Mouse (Mus musculus) hindbrain, embryonic 14.5 days (tissue): ENCODE data around the gene Fam166a. TPM values are rescaled to one million over a fixed set of nuclear protein-coding genes. Genes with fewer than 3 reads are reported as not detected.

Source experiments
- ATAC-seq: fragments of 200-750 bp; cut with Nextera tagmentation; 2 replicates; pipeline ENCODE4 v1.8.0; 2017; ENCODE audit warnings: moderate number of reproducible peaks, mild to moderate bottlenecking, moderate TSS enrichment, moderate library complexity; ENCODE audit not compliant: low FRiP score
- DNase-seq: peaks from one replicate; pipeline ENCODE4 v3.0.0-alpha.2; 2015; ENCODE audit warnings: low spot score
- H3K27ac ChIP-seq: fragments of 300-500 bp; sonication (generic); 2 replicates; pipeline ENCODE4 v1.5.1; 2014; ENCODE audit warnings: mild to moderate bottlenecking, moderate library complexity
- H3K27me3 ChIP-seq: fragments of 300-500 bp; sonication (generic); 2 replicates; pipeline ENCODE4 v1.6.1; 2014; ENCODE audit warnings: mild to moderate bottlenecking, low read length, mixed read lengths; ENCODE audit not compliant: control insufficient read depth, insufficient read depth
- H3K36me3 ChIP-seq: fragments of 300-500 bp; sonication (generic); replicated peaks from 2 replicates; pipeline ENCODE4 v1.6.1; 2014; ENCODE audit not compliant: control insufficient read depth, insufficient read depth
- H3K4me1 ChIP-seq: fragments of 300-500 bp; sonication (generic); replicated peaks from 2 replicates; pipeline ENCODE4 v1.6.1; 2014; ENCODE audit warnings: antibody characterized with exemption, low read length, mixed read lengths; ENCODE audit not compliant: control insufficient read depth, insufficient read depth
- H3K4me2 ChIP-seq: fragments of 300-500 bp; sonication (generic); replicated peaks from 2 replicates; pipeline ENCODE4 v1.6.1; 2014; ENCODE audit warnings: mild to moderate bottlenecking, moderate library complexity
- H3K4me3 ChIP-seq: fragments of 300-500 bp; sonication (generic); replicated peaks from 2 replicates; pipeline ENCODE4 v1.5.1; 2014; ENCODE audit warnings: mild to moderate bottlenecking, low read length
- H3K9ac ChIP-seq: fragments of 300-500 bp; sonication (generic); 2 replicates; pipeline ENCODE4 v1.6.1; 2014
- H3K9me3 ChIP-seq: fragments of 300-500 bp; sonication (generic); 2 replicates; pipeline ENCODE4 v1.6.1; 2016; ENCODE audit warnings: low read length; ENCODE audit not compliant: control insufficient read depth
- WGBS: fragments of 180-500 bp; shearing (Covaris S2); extraction: QIAGEN DNeasy Blood & Tissue Kit; methylation state at CpG from one replicate; pipeline ENCODE4 v1.1.7; 2014; 5-methylcytosine and 5-hydroxymethylcytosine counted together
- polyA plus RNA-seq: library from polyadenylated mRNA; unstranded; fragments of >200 nt; fragmentation: Nextera tagmentation; extraction: Ambion mirVana; gene quantifications from 2 replicates; pipeline ENCODE4 v1.2.1, GENCODE M21; 2014

The Fam166a gene
- polyA plus RNA-seq, 1 experiment from 2014 or later: not detected

DNA sequence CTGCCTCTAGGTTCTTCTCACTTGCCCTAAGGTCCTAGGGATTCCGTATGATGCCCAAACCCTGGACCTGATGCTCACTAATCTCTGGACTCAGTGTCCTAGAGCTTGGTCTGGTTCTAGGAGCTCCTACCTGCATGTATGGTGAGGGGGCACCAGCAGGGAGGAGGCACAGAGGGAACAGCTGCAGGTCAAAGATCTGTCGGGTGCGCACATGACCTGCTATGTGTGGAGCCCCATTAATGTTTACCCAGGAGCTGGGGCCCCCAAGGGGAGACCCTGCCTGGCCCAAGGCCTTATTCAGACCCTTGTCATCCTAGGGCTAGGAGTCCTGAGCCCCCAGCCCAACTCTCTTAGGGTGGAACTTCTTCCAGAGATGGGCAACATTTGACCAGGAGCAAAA is 15.5 kb downstream of the Fam166a start, which contains the start of gene Slc34a3:
Slc34a3 (minus strand) TSS at position 315 of the 400 bp plus-strand sequence.
- no peak within 1 kb of the TSS for H3K4me3 ChIP-seq
- H3K4me1 ChIP-seq: 0 out of 2 replicates have a peak, but pooled peaks cover under 1% of the 10 kb centered on the region
- no peaks in the 10 kb centered on the region for H3K36me3 ChIP-seq
- H3K9ac ChIP-seq: no peak within 1 kb of the TSS
- H3K27ac ChIP-seq: no peak within 1 kb of the TSS
- WGBS: 83% methylated on average over 3 of the region's 3 CpGs
- H3K9me3 ChIP-seq: no peaks in the 10 kb centered on the region
- no peak within 1 kb of the TSS for H3K4me2 ChIP-seq
- H3K27me3 ChIP-seq: peaks cover 6% of the 10 kb centered on the region; the same call in 1 of the 2 replicates
- no peak for DNase-seq
- ATAC-seq: no peak

DNA sequence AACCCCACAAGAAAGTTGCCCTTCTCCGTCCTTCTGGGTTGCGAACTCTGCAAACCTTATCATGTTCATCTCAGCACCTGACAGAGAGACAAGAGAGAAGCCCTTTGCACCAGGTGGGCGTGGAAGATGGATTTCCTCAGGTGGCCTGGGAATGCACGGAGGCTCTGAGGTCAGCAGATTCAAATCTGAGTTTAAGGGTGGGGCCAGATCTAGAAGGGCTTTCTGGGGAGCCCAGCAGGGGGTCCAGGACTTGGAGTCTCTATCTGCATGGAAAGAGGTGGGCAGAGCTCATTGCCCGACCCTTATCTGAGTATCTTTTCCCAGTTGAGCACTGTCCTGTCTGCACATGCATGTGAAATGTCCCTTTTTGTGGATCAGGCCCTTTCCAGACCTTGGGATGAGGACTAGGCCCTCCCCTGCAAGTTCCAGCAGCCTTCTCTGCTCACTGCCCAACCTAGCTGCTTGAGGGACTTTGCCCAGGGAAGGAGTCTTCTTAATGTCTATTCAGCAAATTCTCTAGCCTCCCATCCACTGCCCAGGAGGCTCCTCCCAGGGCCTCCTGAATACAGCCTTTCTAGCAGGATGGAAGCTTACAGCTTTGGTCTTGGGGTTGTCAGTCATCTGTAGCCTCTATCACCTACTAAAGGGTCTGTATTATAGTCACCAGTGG is 16.1 kb downstream of the Fam166a start:
- H3K9me3 ChIP-seq: no peaks in the 10 kb centered on the region

DNA sequence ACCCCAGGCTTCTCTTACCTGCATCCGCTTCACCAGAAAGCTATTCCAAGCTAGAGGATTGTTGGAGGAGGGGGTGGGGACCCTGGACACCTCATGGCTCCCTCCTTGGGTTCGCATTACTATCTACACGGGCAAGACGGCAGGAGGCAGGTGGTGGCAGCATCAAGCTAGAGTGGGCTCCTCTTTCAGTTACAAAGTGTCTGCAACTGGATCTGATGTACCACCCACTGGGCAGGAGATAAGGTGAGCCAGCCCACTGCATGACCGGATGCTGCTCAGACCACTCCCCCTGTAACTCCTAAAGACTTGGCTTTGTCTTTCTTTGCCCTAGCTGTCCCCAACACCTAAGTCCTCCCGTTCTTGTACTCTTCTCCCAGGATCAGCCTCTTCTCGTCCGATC is 18.1 kb downstream of the Fam166a start, which contains the start of gene Rnf224:
Rnf224 (minus strand) TSS at position 174 of the 400 bp plus-strand sequence.
- Histone ChIP-seq H3K27ac (no peak within 1 kb of the TSS), H3K36me3 (no peaks in the 10 kb centered on the region), H3K4me2 (no peak within 1 kb of the TSS), H3K9ac (no peak within 1 kb of the TSS), H3K27me3 (peaks cover 6% of the 10 kb centered on the region; the same call in 1 of the 2 replicates), H3K9me3 (no peaks in the 10 kb centered on the region), H3K4me1 (peaks cover 8% of the 10 kb centered on the region), H3K4me3 (no peak within 1 kb of the TSS)
- DNase-seq (no peak), ATAC-seq (no peak)
- WGBS: 49% methylated on average over 8 of the region's 8 CpGs

More for the DNA sequence above, 16.1 kb downstream of the Fam166a start:
- no peak overlapping the region for H3K9ac ChIP-seq
- no peak overlapping the region for H3K27ac ChIP-seq
- H3K4me3 ChIP-seq: no peak overlapping the region
- DNase-seq (no peak), ATAC-seq (no peak)
- no peak overlapping the region for H3K4me2 ChIP-seq
- peaks cover 6% of the 10 kb centered on the region; the same call in 1 of the 2 replicates for H3K27me3 ChIP-seq
- WGBS: 75% methylated on average over 5 of the region's 5 CpGs
- no peaks in the 10 kb centered on the region for H3K4me1 ChIP-seq
- H3K36me3 ChIP-seq: no peaks in the 10 kb centered on the region

DNA sequence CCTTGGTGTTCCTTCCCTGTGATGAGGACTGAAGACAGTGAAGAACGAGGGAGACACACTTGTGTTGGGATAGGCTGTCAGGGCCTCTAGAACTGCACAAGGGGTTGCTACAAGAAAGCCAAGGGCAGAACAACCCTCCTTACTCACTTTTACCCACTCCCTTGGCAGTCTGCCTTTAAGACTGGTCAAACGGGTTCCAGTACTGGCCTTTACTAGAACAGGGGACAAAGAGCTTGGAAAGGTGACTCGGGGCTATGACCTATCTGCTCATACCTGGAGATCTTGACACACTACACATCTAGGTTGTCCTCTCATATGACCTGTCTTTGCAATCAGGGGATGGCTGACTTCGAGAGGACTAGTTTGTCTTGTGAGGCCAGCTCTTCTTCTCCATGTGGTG is 19.0 kb downstream of the Fam166a start:
- Histone ChIP-seq H3K4me2 (no peak overlapping the region), H3K9me3 (no peaks in the 10 kb centered on the region), H3K36me3 (no peaks in the 10 kb centered on the region), H3K27ac (no peak overlapping the region), H3K9ac (no peak overlapping the region), H3K27me3 (peaks cover 6% of the 10 kb centered on the region; the same call in 1 of the 2 replicates), H3K4me3 (no peak overlapping the region), H3K4me1 (peaks cover 16% of the 10 kb centered on the region)
- 75% methylated on average over 4 of the region's 4 CpGs for WGBS
- ATAC-seq (no peak), DNase-seq (no peak)

DNA sequence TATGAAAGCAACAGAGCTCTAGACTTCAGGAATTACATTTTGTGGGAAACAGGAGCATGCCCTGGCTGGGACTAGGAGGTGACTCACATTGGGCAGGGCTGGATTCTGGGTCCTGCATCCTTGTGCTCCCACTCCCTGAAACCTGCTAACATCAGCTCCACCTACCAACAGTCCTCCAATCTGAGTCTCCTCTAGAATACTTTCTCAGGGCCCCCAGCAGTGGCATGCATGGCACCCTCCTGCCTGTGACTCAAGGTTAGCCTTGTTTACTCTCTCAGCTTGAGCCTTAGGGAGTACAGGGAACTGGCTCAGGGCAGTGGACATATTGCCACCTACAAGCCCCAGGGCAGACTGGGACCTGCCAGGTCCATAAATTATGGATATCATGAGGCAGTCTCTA is 19.6 kb downstream of the Fam166a start:
- DNase-seq (no peak), ATAC-seq (no peak)
- H3K27me3 ChIP-seq: peaks cover 6% of the 10 kb centered on the region; the same call in 1 of the 2 replicates
- no peaks in the 10 kb centered on the region for H3K36me3 ChIP-seq
- H3K9me3 ChIP-seq: no peaks in the 10 kb centered on the region
- no peak overlapping the region for H3K4me2 ChIP-seq
- no peak overlapping the region for H3K4me3 ChIP-seq
- H3K27ac ChIP-seq: no peak overlapping the region
- H3K4me1 ChIP-seq: peaks cover 22% of the 10 kb centered on the region
- H3K9ac ChIP-seq: no peak overlapping the region

DNA sequence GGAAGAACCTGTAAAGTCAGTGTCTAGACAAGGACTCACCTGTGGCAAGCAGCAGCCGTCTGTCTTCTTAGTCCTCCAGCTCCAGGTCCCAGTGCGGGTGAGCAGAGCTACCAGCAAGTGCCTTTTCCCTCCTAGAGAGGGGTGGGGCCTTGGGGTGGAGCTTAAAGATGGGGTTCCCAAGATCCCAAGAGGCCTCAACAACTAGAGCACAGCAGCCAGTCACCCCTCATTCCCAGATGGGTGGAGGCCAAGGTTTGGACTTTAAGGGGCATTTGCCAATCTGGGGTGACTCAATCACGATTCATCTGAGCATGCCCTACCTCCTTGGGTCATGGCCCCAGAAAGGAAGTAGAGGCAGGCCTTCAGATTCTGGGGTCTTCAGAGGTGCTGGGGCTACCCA is 21.2 kb downstream of the Fam166a start:
- H3K36me3 ChIP-seq: peaks cover 9% of the 10 kb centered on the region
- 87% methylated on average over 3 of the region's 3 CpGs for WGBS

DNA sequence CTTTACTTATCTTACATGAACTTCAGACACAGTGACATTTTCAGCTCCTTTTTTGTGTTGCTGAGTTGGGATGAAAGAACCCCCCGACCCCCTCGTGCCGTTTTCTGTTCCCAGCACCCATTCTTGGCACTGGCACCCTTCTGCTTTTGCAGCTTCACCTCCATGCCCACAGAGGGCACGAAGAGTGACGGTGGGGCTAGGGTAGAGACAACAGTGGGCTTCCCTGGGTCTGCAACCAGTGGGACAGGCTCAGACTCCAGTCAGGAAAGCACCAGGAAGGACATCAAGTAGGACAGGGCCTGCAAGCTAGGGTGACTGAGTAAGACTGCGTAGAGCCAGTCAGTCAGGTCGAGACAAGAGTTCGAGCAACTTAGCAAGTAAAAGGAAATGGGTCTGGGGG is 21.8 kb downstream of the Fam166a start:
- Histone ChIP-seq H3K4me2 (peak overlapping the region; percentile 86), H3K27me3 (peaks cover 6% of the 10 kb centered on the region; the same call in 1 of the 2 replicates), H3K4me3 (peak overlapping the region; percentile 72), H3K9me3 (no peaks in the 10 kb centered on the region), H3K4me1 (peaks cover 22% of the 10 kb centered on the region), H3K9ac (peak overlapping the region; percentile 87; the same call in 1 of the 2 replicates), H3K36me3 (peaks cover 15% of the 10 kb centered on the region), H3K27ac (peak overlapping the region; percentile 60)
- no peak for ATAC-seq
- no peak for DNase-seq
- WGBS: 48% methylated on average over 8 of the region's 8 CpGs

More for the DNA sequence above, 21.2 kb downstream of the Fam166a start:
- no peak overlapping the region for H3K9ac ChIP-seq
- H3K9me3 ChIP-seq: no peaks in the 10 kb centered on the region
- no peak overlapping the region for H3K4me2 ChIP-seq
- H3K27me3 ChIP-seq: peaks cover 6% of the 10 kb centered on the region; the same call in 1 of the 2 replicates
- peaks cover 22% of the 10 kb centered on the region for H3K4me1 ChIP-seq
- ATAC-seq (no peak), DNase-seq (no peak)
- H3K4me3 ChIP-seq: no peak overlapping the region
- H3K27ac ChIP-seq: no peak overlapping the region

DNA sequence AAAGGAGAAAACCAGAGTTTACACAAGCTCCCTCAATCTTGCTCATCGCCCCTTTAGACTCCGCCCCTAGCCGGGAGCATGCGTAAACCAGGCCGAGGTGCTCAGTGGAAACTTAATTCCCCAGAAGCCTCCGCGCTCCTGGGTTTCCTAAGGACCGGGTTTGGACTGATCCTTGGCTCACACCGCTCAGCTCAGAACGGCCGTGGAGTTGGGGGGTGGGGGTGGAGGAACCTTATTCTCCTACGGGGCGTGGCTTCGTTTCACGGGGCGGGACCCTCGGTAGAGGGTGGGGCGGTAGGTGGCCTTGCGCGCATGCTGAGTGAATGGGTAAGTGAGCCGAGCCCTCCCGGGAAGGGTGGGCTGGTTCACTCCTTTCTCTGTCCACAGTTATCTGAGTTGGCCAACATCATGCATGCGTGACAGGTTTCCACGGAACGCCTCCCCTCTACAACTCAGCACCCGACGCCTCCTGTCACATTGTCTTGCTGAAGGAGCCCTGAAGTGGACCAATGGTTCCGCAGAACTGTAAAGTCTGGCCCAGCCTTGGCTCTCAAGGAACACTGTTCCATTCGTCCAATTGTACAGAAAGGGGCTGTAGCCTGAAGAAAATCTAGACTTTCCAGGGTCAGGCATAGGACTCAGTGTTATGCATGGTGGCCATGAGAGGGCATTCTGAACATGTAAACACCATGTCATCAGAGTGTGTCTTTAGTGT is 22.3 kb downstream of the Fam166a start:
- H3K27me3 ChIP-seq: peaks cover 6% of the 10 kb centered on the region; the same call in 1 of the 2 replicates
- under 1% methylated on average over 29 of the region's 29 CpGs for WGBS
- H3K9me3 ChIP-seq: no peaks in the 10 kb centered on the region
- ATAC-seq (peak; percentile 75), DNase-seq (peak; percentile 76)
- peaks cover 22% of the 10 kb centered on the region for H3K4me1 ChIP-seq
- H3K36me3 ChIP-seq: peaks cover 20% of the 10 kb centered on the region
- H3K9ac ChIP-seq: peak overlapping the region; percentile 87; the same call in 1 of the 2 replicates
- H3K4me2 ChIP-seq: peak overlapping the region; percentile 86
- H3K27ac ChIP-seq: peak overlapping the region; percentile 60
- peak overlapping the region; percentile 72 for H3K4me3 ChIP-seq

DNA sequence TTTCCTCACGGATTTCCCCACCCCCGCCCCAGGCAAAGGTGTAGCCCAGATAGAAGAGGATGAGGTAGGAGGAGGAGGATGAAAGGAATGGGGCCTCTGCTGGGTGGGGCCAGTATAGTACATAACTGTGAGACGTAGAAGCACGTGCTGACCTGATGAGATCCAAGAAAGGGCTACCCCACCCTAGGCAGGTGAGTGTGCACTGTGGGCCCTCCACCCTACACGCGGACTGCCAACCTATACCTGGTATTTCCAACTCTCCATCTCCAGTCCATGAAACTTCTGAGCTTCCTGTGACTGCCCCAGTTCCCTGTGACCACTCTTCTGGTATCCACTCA is 22.9 kb downstream of the Fam166a start:
- peaks cover 22% of the 10 kb centered on the region for H3K4me1 ChIP-seq
- peak overlapping the region; percentile 60; the same call in 1 of the 2 replicates for H3K27ac ChIP-seq
- peak; percentile 5; the same call in 1 of the 2 replicates for ATAC-seq
- peak overlapping the region; percentile 87 for H3K9ac ChIP-seq
- peaks cover 6% of the 10 kb centered on the region; the same call in 1 of the 2 replicates for H3K27me3 ChIP-seq
- H3K9me3 ChIP-seq: no peaks in the 10 kb centered on the region
- peak overlapping the region; percentile 86 for H3K4me2 ChIP-seq
- DNase-seq: no peak
- peak overlapping the region; percentile 72 for H3K4me3 ChIP-seq
- peaks cover 24% of the 10 kb centered on the region for H3K36me3 ChIP-seq
- WGBS: 17% methylated on average over 6 of the region's 6 CpGs
